Mouse (Mus musculus) cerebellum, adult 2 months (tissue): ENCODE data around the gene Irgc1. TPM values are rescaled to one million over a fixed set of nuclear protein-coding genes. Genes with fewer than 3 reads are reported as not detected.

ENCODE experiments used
- DNase-seq, 2 experiments: peaks; one replicate each; pipeline ENCODE4 v3.0.0; 2021
- H3K27ac ChIP-seq: fragments of 200-500 bp; 2 replicates; pipeline ENCODE4 v1.5.1; 2012; ENCODE audit warnings: low read length, control low read depth, inconsistent platforms; ENCODE audit not compliant: insufficient read depth
- H3K27me3 ChIP-seq: fragments of 200-500 bp; 2 replicates; pipeline ENCODE4 v1.6.1; 2012; ENCODE audit warnings: inconsistent platforms, mild to moderate bottlenecking, low read length, moderate library complexity; ENCODE audit not compliant: control insufficient read depth, insufficient read depth
- H3K4me1 ChIP-seq: fragments of 200-500 bp; 2 replicates; pipeline ENCODE4 v1.6.1; 2011; ENCODE audit warnings: low read length; ENCODE audit not compliant: control insufficient read depth, insufficient read depth
- H3K4me3 ChIP-seq: fragments of 200-500 bp; replicated peaks from 2 replicates; pipeline ENCODE3; 2011; ENCODE audit warnings: mild to moderate bottlenecking, low read depth, low read length, control low read depth; ENCODE audit not compliant: insufficient read depth
- CTCF ChIP-seq: fragments of 200-500 bp; IDR thresholded peaks from 2 replicates; pipeline ENCODE4 v1.5.1; 2011; ENCODE audit warnings: low read depth, mild to moderate bottlenecking, control low read depth, low read length, moderate library complexity, borderline replicate concordance; ENCODE audit not compliant: insufficient read depth
- POLR2A ChIP-seq: fragments of 200-500 bp; IDR thresholded peaks from 2 replicates; pipeline ENCODE4 v1.6.1; 2011; ENCODE audit warnings: low read length, control low read depth, borderline replicate concordance; ENCODE audit not compliant: insufficient read depth
- WGBS: fragments of 180-500 bp; shearing (Covaris S2); methylation state at CpG from one replicate; pipeline ENCODE4 v1.1.7; 2018; 5-methylcytosine and 5-hydroxymethylcytosine counted together
- polyA plus RNA-seq: library from polyadenylated mRNA; depleted of rRNA; stranded (reverse); fragments of >200 nt; gene quantifications from 2 replicates; pipeline ENCODE4 v1.2.3, GENCODE M21; 2012

Gene Irgc1
- polyA plus RNA-seq, 1 experiment = not detected

DNA sequence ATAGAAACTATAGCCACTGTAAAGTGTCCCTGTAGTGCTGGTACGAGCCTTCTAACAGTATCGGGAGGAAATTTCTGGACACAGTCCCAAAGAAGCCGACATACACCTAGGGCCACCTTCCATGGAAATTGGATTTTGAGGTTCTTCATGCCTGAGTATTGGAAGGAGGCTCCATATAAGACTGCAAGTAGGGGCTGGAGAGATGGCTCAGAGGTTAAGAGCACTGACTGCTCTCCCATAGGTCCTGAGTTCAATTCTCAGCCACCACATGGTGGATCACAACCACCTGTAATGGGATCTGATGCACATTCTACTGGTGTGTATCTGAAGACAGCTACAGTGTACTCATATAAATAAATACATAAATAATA lies 52.0 kb downstream of the Irgc1 start:
- TF ChIP-seq CTCF = no peak
- TF ChIP-seq POLR2A = no peak
- H3K4me1 ChIP-seq = peaks cover 13% of the 10 kb centered on the region
- H3K27ac ChIP-seq = peak overlapping the region; percentile 25; the same call in 1 of the 2 replicates
- H3K27me3 ChIP-seq = no peaks in the 10 kb centered on the region
- under 1% methylated on average over 3 of the region's 3 CpGs for WGBS
- H3K4me3 ChIP-seq = peak overlapping the region; percentile 62
- no peak for DNase-seq

DNA sequence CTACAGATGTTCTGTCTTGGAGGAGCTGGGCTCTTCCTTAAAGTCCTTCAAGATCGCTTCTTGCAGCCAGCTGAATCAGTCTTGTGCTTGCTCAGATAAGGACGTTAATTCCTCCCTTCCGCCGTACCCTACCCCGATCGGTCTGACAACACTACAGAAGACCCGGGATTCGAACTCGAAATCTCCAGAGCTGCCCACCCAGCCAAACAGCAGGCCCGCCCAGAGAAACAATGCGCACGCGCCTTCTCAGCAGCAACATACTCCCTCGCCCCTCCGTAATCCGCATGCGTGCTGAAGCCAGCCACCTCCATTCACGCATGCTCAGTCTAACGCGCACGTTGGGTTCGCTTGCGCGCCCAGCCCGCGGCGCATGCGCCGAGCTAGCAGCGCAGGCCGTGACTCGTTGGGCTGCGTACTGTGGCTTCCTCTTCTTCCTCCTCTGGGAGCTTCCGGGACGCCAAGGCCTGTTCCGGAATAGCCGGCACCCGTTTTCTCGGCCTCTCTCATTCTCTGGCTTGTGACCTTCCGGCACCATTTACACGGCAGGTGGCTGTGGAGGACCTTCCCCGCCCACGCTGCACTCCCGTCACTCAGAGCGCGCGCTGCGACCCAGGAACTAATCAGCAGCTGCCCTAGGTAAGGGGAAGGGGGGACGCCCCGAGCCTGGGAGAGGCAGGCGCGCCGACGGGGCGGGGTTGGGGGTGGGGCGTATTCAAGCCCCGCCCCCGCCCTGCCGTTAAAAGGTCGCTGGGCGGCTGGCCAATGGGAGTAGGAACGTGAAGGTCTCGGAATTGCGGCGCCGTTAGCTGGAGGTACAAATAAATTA lies 52.6 kb downstream of the Irgc1 start, which contains the start of gene Smg9:
TSS of gene Smg9 (plus strand) at position 364 of the 826 bp plus-strand sequence.
- peak within 1 kb of the TSS; percentile 57 for H3K27ac ChIP-seq
- no peaks in the 10 kb centered on the region for H3K27me3 ChIP-seq
- peak; percentile 97 to 98 for DNase-seq
- WGBS = 3% methylated on average over 66 of the region's 66 CpGs
- H3K4me1 ChIP-seq = peaks cover 13% of the 10 kb centered on the region
- peak within 1 kb of the TSS; percentile 62 for H3K4me3 ChIP-seq
- peak; percentile 90 for TF ChIP-seq POLR2A
- no peak for TF ChIP-seq CTCF

DNA sequence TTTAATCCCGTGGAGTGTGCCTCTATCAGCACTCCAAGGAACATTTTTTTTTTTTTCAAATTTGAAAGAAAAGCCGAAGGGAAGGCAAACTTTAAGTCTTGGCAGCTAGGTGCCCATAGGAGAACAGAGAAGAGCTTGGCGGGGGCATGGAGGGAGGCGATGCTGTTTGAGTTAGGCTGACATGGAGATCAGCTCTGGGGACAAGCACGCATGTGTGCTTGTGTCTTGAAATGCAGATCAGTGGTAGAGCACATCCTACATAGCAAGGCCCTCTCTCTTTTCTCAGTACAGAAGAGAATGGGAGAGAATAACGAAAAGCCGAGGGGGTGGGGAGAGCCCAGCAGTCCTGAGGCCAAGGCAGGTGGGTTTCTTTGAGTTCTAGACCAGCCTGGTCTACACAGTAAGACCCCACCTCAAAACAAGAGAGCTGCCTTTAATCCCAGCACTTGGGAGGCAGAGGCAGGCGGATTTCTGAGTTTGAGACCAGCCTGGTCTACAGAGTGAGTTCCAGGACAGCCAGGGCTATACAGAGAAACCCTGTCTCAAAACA lies 53.7 kb downstream of the Irgc1 start:
- no peak for DNase-seq
- Histone ChIP-seq H3K27ac (no peak overlapping the region), H3K4me3 (no peak overlapping the region), H3K4me1 (peaks cover 8% of the 10 kb centered on the region; the same call in 1 of the 2 replicates), H3K27me3 (no peaks in the 10 kb centered on the region)
- 94% methylated on average over 8 of the region's 8 CpGs for WGBS
- TF ChIP-seq CTCF (no peak), POLR2A (no peak)

DNA sequence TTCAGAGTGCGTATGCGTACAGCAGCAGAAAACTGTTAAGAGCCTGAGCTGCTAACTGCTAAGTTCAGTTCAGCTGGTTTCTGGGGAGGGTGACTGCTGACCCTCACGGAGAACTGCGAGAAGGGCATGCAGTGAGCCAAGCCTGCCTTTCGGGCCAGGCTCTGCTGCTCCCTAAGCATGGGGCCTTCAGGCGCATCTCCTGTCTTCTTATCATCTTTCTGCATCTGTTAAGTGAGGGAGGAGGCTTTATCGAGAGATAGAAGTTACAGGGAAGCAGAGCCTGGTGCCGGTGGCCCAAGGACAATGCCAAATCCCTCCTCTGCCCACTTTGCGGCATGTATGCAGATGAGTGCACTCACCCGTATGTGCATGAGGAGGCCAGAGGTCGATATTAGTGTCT lies 55.3 kb downstream of the Irgc1 start:
- TF ChIP-seq POLR2A (no peak), CTCF (no peak)
- no peaks in the 10 kb centered on the region for H3K27me3 ChIP-seq
- no peak overlapping the region for H3K4me3 ChIP-seq
- DNase-seq = no peak
- no peak overlapping the region for H3K27ac ChIP-seq
- WGBS = 67% methylated on average over 11 of the region's 11 CpGs
- peaks cover 8% of the 10 kb centered on the region; the same call in 1 of the 2 replicates for H3K4me1 ChIP-seq

DNA sequence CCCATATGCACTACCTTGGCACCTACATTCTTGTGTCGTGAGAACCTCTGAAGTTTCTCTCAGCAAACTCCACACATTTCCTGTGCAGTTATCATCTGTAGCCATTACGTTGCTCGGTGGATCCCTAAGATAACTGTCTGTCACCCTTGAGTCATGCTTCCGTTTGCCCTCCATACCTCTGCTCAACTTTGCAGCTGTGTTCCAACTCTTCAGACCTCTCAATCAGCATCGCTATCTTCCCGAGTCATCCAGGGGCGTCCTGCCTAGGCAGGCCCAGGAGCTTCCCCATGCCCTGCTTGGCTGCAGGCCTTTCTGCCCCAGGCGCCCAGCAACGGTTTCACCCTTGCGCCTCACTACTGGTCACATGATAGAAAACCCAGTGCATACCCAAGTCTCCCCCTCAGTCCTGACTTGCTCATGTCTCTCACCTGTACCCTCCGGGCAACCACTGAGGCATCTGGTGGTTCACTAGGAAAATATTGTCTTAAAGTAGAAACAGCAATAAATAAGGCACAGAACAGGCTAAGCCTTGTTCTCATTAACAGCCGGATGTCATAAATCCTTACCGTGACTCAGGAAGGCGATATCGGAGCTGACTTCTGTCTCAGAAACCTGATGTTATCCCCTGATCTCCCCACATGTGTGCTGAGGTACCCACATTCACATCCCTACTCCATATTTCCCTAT lies 57.5 kb downstream of the Irgc1 start:
- WGBS = 87% methylated on average over 15 of the region's 15 CpGs
- DNase-seq = no peak

DNA sequence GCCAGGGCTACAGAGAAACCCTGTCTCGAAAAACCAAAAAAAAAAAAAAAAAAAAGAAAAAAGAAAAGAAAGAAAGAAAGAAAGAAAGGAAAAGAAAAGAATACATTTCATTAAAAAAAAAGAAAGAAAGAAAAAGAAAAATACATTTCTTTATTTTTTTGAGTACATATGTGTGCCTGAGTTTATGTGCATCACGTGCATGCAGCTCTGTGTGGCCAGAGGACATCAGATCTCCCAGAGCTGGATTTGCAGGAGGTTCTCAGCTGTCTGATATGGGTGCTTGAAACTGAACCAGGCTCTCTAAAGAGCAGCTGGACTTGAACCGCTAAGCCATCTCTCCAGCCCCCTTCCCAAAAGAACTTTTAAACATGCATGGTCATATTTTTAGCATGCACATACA lies 58.0 kb downstream of the Irgc1 start:
- Histone ChIP-seq H3K27ac (no peak overlapping the region), H3K4me3 (no peak overlapping the region), H3K27me3 (no peaks in the 10 kb centered on the region), H3K4me1 (no peaks in the 10 kb centered on the region)
- WGBS = 81% methylated on average over 3 of the region's 3 CpGs
- TF ChIP-seq POLR2A (no peak), CTCF (no peak)
- DNase-seq = no peak

More for the DNA sequence above, 57.5 kb downstream of the Irgc1 start:
- no peaks in the 10 kb centered on the region for H3K4me1 ChIP-seq
- no peak for TF ChIP-seq CTCF
- TF ChIP-seq POLR2A = no peak
- H3K27ac ChIP-seq = no peak overlapping the region
- no peaks in the 10 kb centered on the region for H3K27me3 ChIP-seq
- H3K4me3 ChIP-seq = no peak overlapping the region

DNA sequence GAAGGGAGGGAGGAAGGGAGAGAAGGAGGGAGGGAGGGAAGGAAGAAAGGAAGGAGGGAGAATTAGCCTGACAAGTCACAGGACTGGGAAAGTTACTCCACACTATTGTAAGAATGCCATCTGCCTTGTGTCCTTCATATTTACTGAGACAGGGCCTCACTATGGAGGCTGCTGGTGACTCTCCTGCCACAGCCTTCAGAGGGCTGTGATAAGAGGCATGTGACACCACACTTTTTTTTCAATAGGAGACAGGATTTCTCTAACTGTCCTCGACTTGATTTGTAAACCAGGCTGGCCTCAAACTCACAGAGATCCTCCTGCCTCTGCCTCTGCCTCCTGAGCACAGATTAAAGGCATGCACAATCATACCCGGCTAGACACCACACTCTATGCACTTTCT lies 60.4 kb downstream of the Irgc1 start:
- Histone ChIP-seq H3K4me1 (no peaks in the 10 kb centered on the region), H3K27me3 (no peaks in the 10 kb centered on the region), H3K27ac (no peak overlapping the region), H3K4me3 (no peak overlapping the region)
- DNase-seq = no peak
- TF ChIP-seq POLR2A = no peak
- no peak for TF ChIP-seq CTCF
- WGBS = 64% methylated on average over 2 of the region's 2 CpGs
